Mouse (Mus musculus) splenic B cell, adult 2 months (primary cell): ENCODE measurements around the gene D630003M21Rik.

Source experiments
- DNase-seq: peaks from one replicate; pipeline ENCODE4 v3.0.0-alpha.2; 2011; ENCODE audit warnings: low read depth, low spot score
- H3K27me3 ChIP-seq: 2 replicates; pipeline ENCODE4 v1.6.1; 2012; ENCODE audit warnings: mild to moderate bottlenecking, low read length, moderate library complexity, mixed read lengths; ENCODE audit not compliant: control insufficient read depth, poor library complexity, insufficient read depth, severe bottlenecking
- H3K36me3 ChIP-seq: 2 replicates; pipeline ENCODE4 v1.6.1; 2012; ENCODE audit warnings: mild to moderate bottlenecking, low read length, moderate library complexity, mixed read lengths; ENCODE audit not compliant: control insufficient read depth, poor library complexity, insufficient read depth, severe bottlenecking

D630003M21Rik gene

GRCm38 (mm10) chr2:158194945-158195640, 33.9 kb downstream of the D630003M21Rik start:
- DNase-seq: peak; percentile 70
- H3K27me3 ChIP-seq: no peaks in the 10 kb centered on the region; the same call in 1 of the 2 replicates
- no peaks in the 10 kb centered on the region for H3K36me3 ChIP-seq

- H3K36me3 ChIP-seq: no peaks in the 10 kb centered on the region
- DNase-seq: no peak
- no peaks in the 10 kb centered on the region; the same call in 1 of the 2 replicates for H3K27me3 ChIP-seq
Observed at GRCm38 (mm10) chr2:158193611-158194336, 35.2 kb downstream of the D630003M21Rik start.

- no peak for DNase-seq
- Histone ChIP-seq H3K27me3 (no peaks in the 10 kb centered on the region; the same call in 1 of the 2 replicates), H3K36me3 (no peaks in the 10 kb centered on the region)
Observed at GRCm38 (mm10) chr2:158191098-158191497, 37.9 kb downstream of the D630003M21Rik start.

GRCm38 (mm10) chr2:158189451-158189850, 39.6 kb downstream of the D630003M21Rik start:
- no peak for DNase-seq
- H3K27me3 ChIP-seq: no peaks in the 10 kb centered on the region; the same call in 1 of the 2 replicates
- H3K36me3 ChIP-seq: no peaks in the 10 kb centered on the region

- Histone ChIP-seq H3K27me3 (no peaks in the 10 kb centered on the region), H3K36me3 (no peaks in the 10 kb centered on the region)
- no peak for DNase-seq
Observed at GRCm38 (mm10) chr2:158186206-158186871, 42.7 kb downstream of the D630003M21Rik start.

- DNase-seq: no peak
- Histone ChIP-seq H3K27me3 (no peaks in the 10 kb centered on the region), H3K36me3 (no peaks in the 10 kb centered on the region)
Observed at GRCm38 (mm10) chr2:158183266-158183665, 45.8 kb downstream of the D630003M21Rik start.

GRCm38 (mm10) chr2:158181932-158182331, 47.1 kb downstream of the D630003M21Rik start:
- H3K36me3 ChIP-seq: no peaks in the 10 kb centered on the region
- no peak for DNase-seq
- H3K27me3 ChIP-seq: no peaks in the 10 kb centered on the region

GRCm38 (mm10) chr2:158180797-158181196, 48.2 kb downstream of the D630003M21Rik start:
- no peaks in the 10 kb centered on the region for H3K36me3 ChIP-seq
- no peaks in the 10 kb centered on the region for H3K27me3 ChIP-seq
- peak; percentile 66 for DNase-seq

DNA sequence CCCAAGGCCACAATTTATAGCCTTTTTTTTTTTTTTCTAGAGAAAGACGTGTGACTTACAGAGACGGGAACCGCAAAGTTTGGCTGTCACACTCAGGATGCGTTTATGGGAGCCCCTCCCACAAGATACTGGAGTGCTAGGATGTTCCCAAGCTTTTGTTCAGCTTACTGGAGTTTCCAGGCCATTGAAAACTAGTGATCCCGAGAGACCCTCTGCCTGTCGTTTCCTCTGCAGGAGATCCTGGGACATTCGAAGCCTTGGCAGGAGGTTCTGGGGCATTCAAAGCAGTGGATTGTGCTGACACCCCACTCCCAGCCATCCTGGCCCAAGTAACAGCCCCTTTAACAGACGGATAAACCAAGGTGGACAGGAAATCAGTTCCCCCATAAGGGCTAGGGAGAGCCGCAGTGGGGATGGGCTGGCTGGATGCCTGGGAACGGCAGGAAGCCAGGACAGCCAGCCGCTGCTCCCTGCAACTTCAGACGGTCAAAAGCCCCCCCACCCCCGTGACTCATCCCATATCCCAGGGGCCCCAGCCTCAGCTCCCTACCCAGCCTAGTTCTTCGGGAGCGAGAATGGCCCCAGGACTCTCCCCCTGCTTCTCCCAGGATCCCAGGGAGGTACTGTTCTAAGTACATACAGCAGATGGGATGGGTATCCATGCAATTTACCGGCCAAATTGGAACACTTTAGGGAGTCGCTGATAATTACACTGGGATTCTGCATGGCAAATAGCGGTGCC, 49.5 kb downstream of the D630003M21Rik start:
- no peak for DNase-seq
- Histone ChIP-seq H3K36me3 (no peaks in the 10 kb centered on the region), H3K27me3 (no peaks in the 10 kb centered on the region)

- H3K27me3 ChIP-seq: no peaks in the 10 kb centered on the region
- H3K36me3 ChIP-seq: no peaks in the 10 kb centered on the region
- peak; percentile 67 for DNase-seq
Observed at GRCm38 (mm10) chr2:158178696-158179369, 50.2 kb downstream of the D630003M21Rik start.

- DNase-seq: no peak
- Histone ChIP-seq H3K27me3 (no peaks in the 10 kb centered on the region), H3K36me3 (no peaks in the 10 kb centered on the region)
Observed at GRCm38 (mm10) chr2:158178139-158178538, 50.9 kb downstream of the D630003M21Rik start.

DNA sequence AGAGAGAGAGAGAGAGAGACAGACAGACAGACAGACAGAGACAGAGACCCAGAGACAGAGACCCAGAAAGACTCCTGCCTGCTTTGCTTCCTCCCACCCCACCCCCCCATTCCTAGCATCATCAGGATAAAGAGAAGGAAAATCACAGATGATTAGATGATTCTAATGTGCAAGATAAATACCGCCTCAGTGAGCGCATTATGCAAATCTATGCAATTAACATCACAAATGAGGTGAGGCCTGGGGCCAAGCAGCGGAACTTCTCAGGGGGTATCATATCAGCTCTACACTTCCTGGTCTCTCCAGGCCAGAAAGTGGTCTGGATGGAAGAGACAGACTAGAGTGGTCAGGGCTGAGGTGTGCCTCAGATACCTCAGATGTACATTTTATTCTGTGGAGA, 51.4 kb downstream of the D630003M21Rik start:
- no peaks in the 10 kb centered on the region for H3K36me3 ChIP-seq
- no peaks in the 10 kb centered on the region for H3K27me3 ChIP-seq
- no peak for DNase-seq

DNA sequence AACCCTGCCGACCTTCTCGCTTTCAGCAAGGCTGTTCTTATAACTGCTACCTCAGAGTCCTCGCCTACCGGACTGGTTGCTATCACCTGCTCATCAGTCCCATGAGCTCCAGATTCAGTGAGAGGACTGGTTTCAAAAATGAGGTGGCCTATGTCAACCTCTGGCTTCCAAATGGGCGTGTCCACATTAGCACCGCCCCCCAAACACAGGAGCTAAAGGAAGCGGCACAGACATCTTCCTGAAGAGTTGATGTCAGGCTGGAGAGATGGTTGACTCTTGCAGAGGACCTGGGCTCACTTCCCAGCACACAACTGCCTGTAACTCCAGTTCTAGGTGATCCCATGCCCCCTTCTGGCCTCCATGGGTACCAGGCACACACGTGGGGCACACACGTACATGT, 52.3 kb downstream of the D630003M21Rik start:
- no peak for DNase-seq
- Histone ChIP-seq H3K27me3 (no peaks in the 10 kb centered on the region), H3K36me3 (no peaks in the 10 kb centered on the region)

DNA sequence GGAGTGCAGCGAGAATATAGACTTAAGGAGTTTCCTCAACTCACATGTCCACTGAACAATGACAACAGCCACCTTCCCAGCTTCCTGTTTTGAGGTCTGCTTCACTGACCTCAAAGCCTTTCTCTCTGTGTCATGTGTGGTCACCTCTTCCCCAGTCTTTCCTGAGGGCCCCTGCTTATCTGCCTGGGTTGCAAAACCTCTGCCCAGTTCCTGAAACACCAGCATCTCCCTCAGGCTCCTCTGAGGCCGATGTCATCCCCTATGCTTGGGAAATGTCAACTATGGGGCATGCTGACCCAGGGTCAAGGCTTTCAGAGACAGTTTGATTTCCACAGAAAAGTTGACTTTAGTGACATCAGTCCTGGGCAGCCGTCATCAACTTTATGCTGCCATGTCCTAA, 53.6 kb downstream of the D630003M21Rik start:
- Histone ChIP-seq H3K36me3 (no peaks in the 10 kb centered on the region), H3K27me3 (no peaks in the 10 kb centered on the region)
- DNase-seq: peak; percentile 46
